In the genomic region with DNA sequence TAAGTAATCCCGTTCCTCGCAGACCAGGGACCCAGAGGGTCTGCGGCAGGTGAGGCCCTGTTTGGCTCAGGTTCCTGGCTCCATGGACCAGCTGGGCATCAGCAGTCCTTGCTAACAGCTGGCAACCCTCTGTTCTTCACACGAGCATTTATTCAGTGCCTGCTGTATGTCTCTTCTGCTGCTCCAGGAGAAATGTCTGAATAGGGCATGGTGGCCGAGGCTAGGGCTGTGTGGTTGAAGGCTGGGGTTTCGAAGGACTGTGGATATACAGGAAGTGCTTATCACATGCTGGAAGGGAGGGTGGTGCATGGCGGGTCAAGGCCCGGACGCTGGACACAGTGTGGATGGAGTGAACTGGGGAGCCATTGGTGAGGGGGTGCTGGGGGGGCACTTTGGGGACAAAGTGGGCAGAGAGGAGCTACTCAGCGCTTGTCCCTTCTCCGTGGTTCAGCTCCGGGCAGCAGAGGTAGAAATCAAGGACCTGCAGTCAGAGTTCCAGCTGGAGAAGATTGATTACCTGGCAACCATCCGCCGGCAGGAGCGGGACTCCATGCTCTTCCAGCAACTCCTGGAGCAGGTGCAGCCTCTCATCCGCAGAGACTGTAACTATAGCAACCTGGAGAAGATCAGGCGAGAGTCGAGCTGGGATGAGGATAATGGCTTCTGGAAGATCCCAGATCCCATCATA, we compare ENCODE assay signal across 16 mouse cellular contexts. TPM values are rescaled to one million over a fixed set of nuclear protein-coding genes. Genes with fewer than 3 reads are reported as not detected.
A peak's percentile ranks its signal among the peaks of the same experiment; 100 is the strongest.
DNase-seq lines count a peak whose midpoint lies in the region; ATAC-seq and TF ChIP-seq lines count a peak whose summit lies in the region.
"Had no signal": no experiment of that assay in that cellular context is flagged by ENCODE, and none has a peak within 500 bp of the region (broad histone marks: within the 10 kb centered on the region; RNA-seq: fewer than 3 reads in every experiment).

No protein-coding gene starts in this region.

- ATAC-seq in hindbrain, postnatal 0 days, result peak; percentile 85
- peak; percentile 35; the same call in 1 of the 2 replicates for ATAC-seq in stomach, embryonic 15.5 days (ENCODE audit: insufficient read depth, low FRiP score, low read depth)
- no peak for ATAC-seq in erythroblast, adult 5-6 weeks (replicated peaks; ENCODE audit: low FRiP score, poor library complexity, severe bottlenecking)
- ATAC-seq: intestine, postnatal 0 days had no signal

- 48% methylated on average over 18 of the region's 18 CpGs for WGBS in hindbrain, postnatal 0 days
- WGBS in stomach, embryonic 15.5 days, result 56% methylated on average over 18 of the region's 18 CpGs

- H3K36me3 ChIP-seq in hindbrain, postnatal 0 days (ENCODE audit: insufficient read depth, low read length), result no peaks in the 10 kb centered on the region
- no peaks in the 10 kb centered on the region for H3K36me3 ChIP-seq in stomach, embryonic 15.5 days
- H3K36me3 ChIP-seq: heart, embryonic 15.5 days had no signal

- no peaks in the 10 kb centered on the region for H3K9me3 ChIP-seq in hindbrain, postnatal 0 days (ENCODE audit: low read length)
- H3K9me3 ChIP-seq in stomach, embryonic 15.5 days, result no peaks in the 10 kb centered on the region
- H3K9me3 ChIP-seq: heart, embryonic 15.5 days had no signal

- no peak for TF ChIP-seq CTCF in hindbrain, postnatal 0 days (IDR thresholded peaks at IDR 0.05; ENCODE audit: low read depth)

- no peaks in the 10 kb centered on the region for H3K27me3 ChIP-seq in hindbrain, postnatal 0 days (ENCODE audit: insufficient read depth, low read length)
- H3K27me3 ChIP-seq in stomach, embryonic 15.5 days (replicated peaks), result no peaks in the 10 kb centered on the region
- H3K27me3 ChIP-seq: heart, embryonic 15.5 days had no signal

- no peaks in the 10 kb centered on the region for H3K4me1 ChIP-seq in hindbrain, postnatal 0 days (ENCODE audit: insufficient read depth, low read length)
- H3K4me1 ChIP-seq in stomach, embryonic 15.5 days, result no peaks in the 10 kb centered on the region
- H3K4me1 ChIP-seq: heart, embryonic 15.5 days had no signal

- no peak overlapping the region for H3K9ac ChIP-seq in hindbrain, postnatal 0 days (replicated peaks; ENCODE audit: low read length)
- no peak overlapping the region for H3K9ac ChIP-seq in stomach, embryonic 15.5 days
- H3K9ac ChIP-seq: heart, embryonic 15.5 days had no signal

- peak overlapping the region; percentile 78 for H3K27ac ChIP-seq in hindbrain, postnatal 0 days
- H3K27ac ChIP-seq in stomach, embryonic 15.5 days, result no peak overlapping the region
- H3K27ac ChIP-seq: heart, embryonic 15.5 days; left cerebral cortex, adult 2 months had no signal

- no peak overlapping the region for H3K4me3 ChIP-seq in hindbrain, postnatal 0 days (ENCODE audit: low read length)
- H3K4me3 ChIP-seq in stomach, embryonic 15.5 days (replicated peaks), result no peak overlapping the region
- H3K4me3 ChIP-seq: heart, embryonic 15.5 days; left cerebral cortex, adult 2 months had no signal

- DNase-seq in embryo, embryonic 10.5 days (ENCODE audit: low spot score), result peak; percentile 5
- DNase-seq in embryo, embryonic 9.5 days (ENCODE audit: extremely low spot score), result no peak
- DNase-seq in right cerebral cortex, postnatal 10 days (ENCODE audit: low spot score in 2 of 2), result peak; percentile 65 to 74
- no peak for DNase-seq in right cerebral cortex, postnatal 25 days
- DNase-seq in hindbrain, postnatal 0 days (ENCODE audit: low spot score), result peak; percentile 84
- no peak for DNase-seq in spleen, postnatal 4 days (ENCODE audit: low spot score in 2 of 2)
- DNase-seq: adrenal gland, adult 8-10 months; gastrocnemius, postnatal 25 days; kidney, postnatal 36 days; liver; thymus, postnatal 14 days had no signal

- no peak overlapping the region for H3K4me2 ChIP-seq in hindbrain, postnatal 0 days (ENCODE audit: low read depth, low read length)
- H3K4me2 ChIP-seq in stomach, embryonic 15.5 days, result no peak overlapping the region
- H3K4me2 ChIP-seq: heart, embryonic 15.5 days had no signal

RNA-seq across cellular contexts. Expression of a gene that starts 11.1 kb away (rescaled TPM):
- 232 and 241 TPM in 2 replicates for total RNA-seq in hindbrain, postnatal 0 days (2014; rRNA removed)
- polyA plus RNA-seq in hindbrain, postnatal 0 days (2015; fragmentation: Nextera tagmentation; extraction: Ambion mirVana), result 216 and 218 TPM in 2 replicates
- polyA plus RNA-seq in stomach, embryonic 15.5 days (2015; fragmentation: Nextera tagmentation; extraction: Ambion mirVana), result 396 and 428 TPM in 2 replicates
- 48.2 and 52.5 TPM in 2 replicates for total RNA-seq in erythroblast, adult 5-6 weeks (2015; ENCODE audit: low replicate concordance)
- total RNA-seq in erythroblast, adult 5-6 weeks (2017; ENCODE audit: low replicate concordance), result 27.2 and 36.8 TPM in 2 replicates

RNA-seq across cellular contexts. Expression of a gene that starts 32.7 kb away (rescaled TPM):
- total RNA-seq in hindbrain, postnatal 0 days (2014; rRNA removed), result 288 and 303 TPM in 2 replicates
- 143 and 144 TPM in 2 replicates for polyA plus RNA-seq in hindbrain, postnatal 0 days (2015; fragmentation: Nextera tagmentation; extraction: Ambion mirVana)
- 41.4 and 43.8 TPM in 2 replicates for polyA plus RNA-seq in stomach, embryonic 15.5 days (2015; fragmentation: Nextera tagmentation; extraction: Ambion mirVana)
- 52.7 and 58.8 TPM in 2 replicates for total RNA-seq in erythroblast, adult 5-6 weeks (2015; ENCODE audit: low replicate concordance)
- total RNA-seq in erythroblast, adult 5-6 weeks (2017; ENCODE audit: low replicate concordance), result 91.2 and 111 TPM in 2 replicates

RNA-seq across cellular contexts. Expression of a gene that starts 43.2 kb away (rescaled TPM):
- 4.1 and 6.0 TPM in 2 replicates for total RNA-seq in hindbrain, postnatal 0 days (2014; rRNA removed)
- 5.1 and 5.3 TPM in 2 replicates for polyA plus RNA-seq in hindbrain, postnatal 0 days (2015; fragmentation: Nextera tagmentation; extraction: Ambion mirVana)
- 1.7 and 1.9 TPM in 2 replicates for polyA plus RNA-seq in stomach, embryonic 15.5 days (2015; fragmentation: Nextera tagmentation; extraction: Ambion mirVana)
- total RNA-seq in erythroblast, adult 5-6 weeks (2015; ENCODE audit: low replicate concordance), result 3.3 TPM in 1 of 2 replicates, not detected in the other
- total RNA-seq in erythroblast, adult 5-6 weeks (2017; ENCODE audit: low replicate concordance), result 0.26 and 1.3 TPM in 2 replicates
- total RNA-seq: gastrocnemius, postnatal 25 days had no signal

RNA-seq across cellular contexts. Expression of a gene that starts 43.2 kb away (rescaled TPM):
- total RNA-seq in hindbrain, postnatal 0 days (2014; rRNA removed), result 25.4 and 45.8 TPM in 2 replicates
- polyA plus RNA-seq in hindbrain, postnatal 0 days (2015; fragmentation: Nextera tagmentation; extraction: Ambion mirVana), result 13.4 and 14.7 TPM in 2 replicates
- polyA plus RNA-seq in stomach, embryonic 15.5 days (2015; fragmentation: Nextera tagmentation; extraction: Ambion mirVana), result 0.85 and 0.88 TPM in 2 replicates
- total RNA-seq in erythroblast, adult 5-6 weeks (2015; ENCODE audit: low replicate concordance), result 3.1 and 6.3 TPM in 2 replicates
- total RNA-seq in erythroblast, adult 5-6 weeks (2017; ENCODE audit: low replicate concordance), result 5.4 and 6.4 TPM in 2 replicates

Comparison
In these comparisons a context has a peak if more than half of its experiments do, and no peak if none do; other contexts are left out.
1. DNase-seq: peak in embryo, embryonic 10.5 days (single experiment), right cerebral cortex, postnatal 10 days (2 of 2) and hindbrain, postnatal 0 days (single experiment); none in embryo, embryonic 9.5 days (single experiment), right cerebral cortex, postnatal 25 days (single experiment) and spleen, postnatal 4 days (0 of 2).